Mouse (Mus musculus): ENCODE results near the gene Lrch1.

Lrch1 gene

DNA sequence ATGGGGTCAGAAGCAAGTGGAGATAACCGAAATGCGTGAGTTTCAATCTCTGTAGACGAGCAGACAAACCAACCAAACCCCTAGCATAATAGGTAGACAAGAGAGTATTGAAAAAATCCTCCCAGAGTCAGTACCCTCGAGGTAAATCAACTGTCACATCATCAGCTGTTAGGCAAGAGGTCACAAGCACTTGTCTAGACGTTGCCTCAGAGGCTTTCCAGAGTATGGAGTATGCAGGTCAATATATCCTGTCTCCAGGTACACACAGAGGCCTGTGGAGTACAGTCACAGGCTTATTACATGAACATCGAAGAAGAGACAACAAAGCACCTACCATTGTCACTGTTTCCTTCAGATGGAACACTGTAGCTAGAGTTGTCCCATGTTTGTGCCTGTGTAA is 154.9 kb downstream of the Lrch1 start:
- DNase-seq = no peak

DNA sequence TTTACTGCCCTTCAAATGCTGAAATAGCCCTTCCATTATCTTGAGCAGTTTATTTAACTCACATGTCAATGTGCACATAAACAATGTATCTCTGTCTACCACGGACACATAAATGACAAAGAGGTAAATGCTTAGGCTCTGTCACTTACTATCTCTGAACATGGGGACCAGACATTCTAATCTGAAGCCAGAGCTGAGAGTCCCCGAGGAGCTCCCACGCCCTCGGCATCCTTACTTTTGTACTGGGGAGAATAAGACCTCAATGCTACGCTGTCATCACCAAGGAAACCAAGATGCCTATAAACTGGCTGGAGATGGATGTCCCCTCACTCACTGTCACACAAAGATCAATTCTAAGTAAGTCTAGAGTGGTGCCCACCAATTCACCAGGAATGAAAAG is 157.1 kb downstream of the Lrch1 start:
- DNase-seq = no peak

DNA sequence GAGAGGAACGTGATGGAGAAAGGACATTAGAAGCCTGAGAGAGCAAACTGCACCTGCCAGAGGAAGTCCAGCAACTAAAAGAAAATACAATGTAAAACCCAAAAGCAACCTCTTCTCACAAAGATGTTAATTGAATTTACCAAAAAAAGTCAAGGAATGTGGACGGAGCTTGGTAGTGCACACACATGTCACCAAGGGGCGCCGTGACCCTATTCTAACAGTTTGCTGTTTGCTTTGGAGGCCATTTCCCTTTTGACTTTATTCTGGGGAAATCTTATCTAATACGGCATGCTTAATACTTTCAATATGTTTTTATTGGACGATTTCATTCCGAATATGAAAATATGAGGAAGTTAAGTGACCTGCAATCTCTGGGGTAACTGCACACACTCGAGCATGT is 158.9 kb downstream of the Lrch1 start:
- DNase-seq = no peak

DNA sequence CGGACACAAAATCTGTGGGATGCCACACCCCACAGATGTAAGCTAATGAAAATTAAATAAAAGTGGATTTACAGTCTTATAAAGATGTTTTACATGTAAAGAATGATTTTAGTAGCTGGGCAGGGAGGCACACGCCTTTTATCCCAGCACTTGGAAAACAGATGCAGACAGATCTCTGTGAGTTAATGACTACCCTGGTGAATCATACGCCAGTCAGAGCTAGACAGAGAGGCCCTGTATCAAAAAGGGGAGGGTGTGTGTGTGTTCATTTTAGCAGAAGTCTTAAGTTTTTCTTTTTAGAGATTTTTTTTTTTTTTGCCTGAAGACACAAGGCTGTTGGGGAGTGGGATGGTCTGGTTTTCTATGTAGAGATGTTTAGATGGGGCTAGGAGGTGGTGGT is 160.0 kb downstream of the Lrch1 start:
- DNase-seq = no peak

DNA sequence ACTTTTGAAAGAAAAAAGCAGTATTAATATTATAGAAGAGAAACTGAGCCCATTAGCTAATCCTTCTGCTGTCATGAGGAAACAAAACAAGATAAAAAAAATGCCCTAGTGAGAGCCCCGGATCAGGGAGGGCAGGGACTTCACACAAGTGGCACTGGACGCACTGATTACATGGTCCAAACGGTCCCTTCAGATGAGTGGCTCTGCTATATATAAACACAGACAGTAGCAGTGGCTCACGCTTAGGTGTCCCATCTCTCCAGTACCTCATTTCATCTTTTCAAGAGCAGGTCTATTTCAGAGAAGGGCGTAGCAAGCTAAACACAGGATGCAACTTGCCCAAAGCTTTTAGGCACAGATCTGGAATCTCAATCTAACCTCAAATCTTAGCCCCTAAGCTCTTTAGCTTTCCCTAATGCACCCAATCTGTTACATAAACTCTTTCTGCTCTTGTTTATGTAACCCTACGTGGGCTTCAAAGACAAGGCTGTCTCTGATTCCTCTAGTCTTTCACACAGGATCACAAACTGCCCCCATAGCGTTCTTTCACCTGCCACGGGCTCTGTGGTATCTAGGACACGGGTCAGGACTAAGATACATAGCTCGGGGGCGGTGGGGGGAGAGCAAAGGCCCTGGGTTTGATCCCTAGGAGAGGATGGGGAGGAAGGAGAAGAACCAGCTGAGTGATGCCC is 163.3 kb downstream of the Lrch1 start:
- no peak for DNase-seq

DNA sequence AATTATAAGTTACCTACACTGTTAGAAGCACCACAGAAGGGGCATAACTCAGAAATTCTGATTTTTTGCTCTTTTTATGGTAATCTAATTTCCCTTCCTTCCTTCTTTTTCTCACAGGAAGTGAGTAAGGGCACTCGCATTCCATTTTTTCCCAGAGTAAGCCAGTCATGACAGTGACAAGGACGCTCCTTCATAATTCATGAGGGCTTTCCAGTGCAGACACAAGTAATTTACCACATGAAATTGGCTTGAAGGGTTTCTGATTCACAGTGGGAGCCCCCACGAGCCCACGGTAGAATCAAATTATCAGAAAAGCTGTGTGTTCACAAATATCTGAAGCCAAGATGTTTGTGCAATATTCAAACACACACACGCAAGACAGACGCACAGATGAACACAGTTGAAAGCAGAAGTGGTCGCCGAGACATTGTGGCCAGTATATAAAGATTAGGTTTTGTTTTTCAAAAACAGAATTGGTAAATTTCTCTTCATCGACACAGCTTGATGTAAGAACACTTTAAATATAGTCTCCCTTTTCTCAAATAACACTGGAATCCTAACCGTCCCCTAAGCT is 173.5 kb downstream of the Lrch1 start:
- no peak for DNase-seq

DNA sequence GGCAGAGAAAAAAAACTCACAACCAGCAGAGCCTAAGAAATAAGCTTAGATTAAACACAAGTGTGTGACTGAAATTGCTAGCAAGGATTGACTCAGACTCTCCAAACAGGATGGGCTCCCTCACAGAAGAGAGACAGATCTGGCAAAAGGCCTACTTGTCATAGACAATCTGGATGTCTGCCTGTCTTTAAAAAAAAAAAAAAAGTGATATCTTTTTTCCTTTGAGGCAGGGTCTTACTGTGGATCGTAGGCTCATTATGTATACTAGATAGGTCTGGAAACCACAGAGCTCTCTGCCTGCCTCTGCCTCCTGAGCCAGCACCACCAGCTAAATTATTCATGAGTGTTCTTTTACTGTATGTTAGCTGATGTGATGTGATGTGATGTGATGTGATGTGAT is 179.8 kb downstream of the Lrch1 start:
- DNase-seq = no peak

DNA sequence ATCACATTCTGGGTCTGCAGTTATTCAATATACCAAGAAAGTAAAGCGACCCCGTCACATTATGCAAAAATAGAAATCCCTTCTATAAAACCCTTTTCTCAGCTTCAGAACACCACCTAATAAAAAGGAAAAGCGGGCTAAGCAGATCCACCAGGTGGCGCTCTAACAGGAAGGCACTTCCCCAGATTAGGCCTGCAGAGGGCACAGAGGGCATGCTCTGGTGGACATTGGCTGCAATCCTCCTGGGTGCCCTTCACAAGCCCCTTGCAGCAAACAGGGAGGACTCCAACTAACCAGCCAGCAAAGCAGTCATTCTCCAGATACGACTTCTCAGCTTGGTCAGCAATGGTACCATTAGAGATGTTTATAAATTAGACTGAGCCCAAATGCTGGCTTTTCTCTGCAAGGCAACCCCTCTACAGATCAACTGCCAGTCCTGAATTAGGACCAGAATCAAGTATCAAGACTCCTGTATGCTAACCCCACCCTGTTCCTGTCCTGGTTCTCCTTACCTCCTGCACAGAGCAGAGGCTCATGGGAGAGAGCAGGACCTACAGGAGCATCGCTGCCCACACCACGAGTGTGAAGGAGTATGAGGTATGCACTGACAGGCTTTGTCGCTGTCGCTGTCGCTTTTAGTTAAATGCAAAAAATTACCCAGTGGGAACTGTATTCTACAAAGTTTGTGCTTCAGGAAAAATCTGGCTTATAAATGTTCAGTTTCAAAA is 183.3 kb downstream of the Lrch1 start:
- DNase-seq = peak; percentile 61

DNA sequence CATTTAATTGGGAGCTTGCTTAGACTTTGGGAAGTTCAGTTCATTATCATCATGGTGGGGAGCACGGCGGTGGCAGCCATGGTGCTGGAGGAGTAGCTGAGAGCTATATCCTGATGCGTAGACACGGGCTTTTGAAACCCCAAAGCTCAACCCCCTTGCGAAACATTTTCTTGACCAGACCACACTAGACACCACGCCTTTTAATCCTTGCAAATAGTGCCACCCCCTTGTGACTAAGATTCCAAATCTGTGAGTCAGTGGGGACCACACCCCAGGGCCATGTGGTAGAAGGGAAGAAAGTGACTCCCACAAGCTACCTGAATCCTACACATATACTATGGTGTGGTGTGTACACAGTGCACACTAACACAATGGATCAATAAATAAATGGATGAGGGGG is 210.8 kb downstream of the Lrch1 start:
- DNase-seq = no peak

DNA sequence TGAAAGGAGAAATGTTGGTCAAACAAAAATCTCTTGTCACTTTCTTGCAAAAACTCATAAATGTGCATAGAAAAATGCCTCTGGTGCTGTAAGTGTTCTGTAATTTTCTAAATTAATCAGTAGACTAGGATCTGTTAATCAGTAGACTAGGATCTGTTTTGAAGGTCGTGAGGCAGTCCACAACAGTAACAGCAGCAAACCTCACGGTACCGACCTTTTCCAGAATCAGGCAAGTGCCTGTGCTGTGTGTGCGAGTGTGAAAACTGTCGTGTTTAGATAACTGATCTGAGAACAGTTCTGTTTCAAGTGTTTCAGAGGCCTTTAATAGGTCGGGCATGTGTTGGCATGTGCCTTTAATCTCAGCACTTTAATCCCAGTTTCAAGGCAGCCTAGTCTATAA is 212.2 kb downstream of the Lrch1 start:
- DNase-seq = no peak

DNA sequence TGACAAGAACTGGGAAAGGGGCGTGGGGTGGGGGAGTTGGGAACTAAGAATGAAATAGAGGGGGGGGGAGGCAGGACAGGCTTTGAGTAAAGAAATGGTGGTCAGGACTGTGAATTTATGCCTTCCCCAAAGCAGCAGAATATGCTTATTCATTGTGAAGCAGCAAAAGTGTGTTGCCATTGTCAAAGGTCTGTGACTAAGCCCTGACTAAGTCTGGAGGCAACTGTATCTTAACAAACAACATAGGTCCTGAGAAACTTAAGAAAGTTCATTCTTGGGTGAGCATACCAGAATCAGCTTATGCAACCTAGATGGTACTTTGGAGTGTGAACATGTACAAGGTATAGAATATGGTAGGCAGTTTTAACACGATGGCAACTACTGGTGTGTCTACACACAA is 214.3 kb downstream of the Lrch1 start:
- DNase-seq = no peak

DNA sequence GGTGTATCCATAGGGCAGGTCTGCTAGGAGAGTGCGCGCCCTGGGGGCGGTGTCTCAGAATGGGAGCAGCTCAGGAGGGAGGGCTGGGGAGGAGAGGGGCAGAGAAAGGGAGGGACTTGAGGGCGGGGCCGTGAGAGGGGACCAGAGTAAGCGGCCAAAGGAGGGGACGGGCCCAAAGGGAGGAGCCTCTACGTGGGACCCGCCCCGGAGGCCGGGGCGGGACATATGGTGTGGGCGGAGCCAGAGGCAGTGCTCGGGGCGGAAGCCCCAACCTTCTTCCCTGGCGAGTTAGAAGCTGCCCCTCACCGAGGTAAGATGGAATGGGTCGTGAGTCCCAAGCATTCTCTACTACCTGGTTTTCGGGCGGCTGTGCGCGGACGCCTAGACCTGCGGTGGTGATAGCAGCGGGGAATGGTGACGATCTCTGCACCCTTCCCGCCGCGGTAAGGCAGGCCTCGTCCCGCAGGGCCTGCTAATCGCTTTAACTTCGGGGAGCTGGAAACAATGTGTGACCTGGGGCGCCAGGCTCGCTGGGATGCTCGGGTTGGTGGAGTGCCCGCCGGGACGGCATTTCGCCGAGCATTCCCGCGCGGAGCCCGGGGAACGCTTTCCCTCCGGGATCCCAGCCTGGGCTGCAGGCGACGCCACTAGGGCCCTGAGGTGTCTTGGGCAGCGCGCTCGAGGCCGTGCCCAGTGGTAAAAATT is 215.4 kb downstream of the Lrch1 start, which contains the start of gene Esd:
TSS of gene Esd (plus strand) at position 219 of the 705 bp plus-strand sequence.
- peak; percentile 86 for DNase-seq

DNA sequence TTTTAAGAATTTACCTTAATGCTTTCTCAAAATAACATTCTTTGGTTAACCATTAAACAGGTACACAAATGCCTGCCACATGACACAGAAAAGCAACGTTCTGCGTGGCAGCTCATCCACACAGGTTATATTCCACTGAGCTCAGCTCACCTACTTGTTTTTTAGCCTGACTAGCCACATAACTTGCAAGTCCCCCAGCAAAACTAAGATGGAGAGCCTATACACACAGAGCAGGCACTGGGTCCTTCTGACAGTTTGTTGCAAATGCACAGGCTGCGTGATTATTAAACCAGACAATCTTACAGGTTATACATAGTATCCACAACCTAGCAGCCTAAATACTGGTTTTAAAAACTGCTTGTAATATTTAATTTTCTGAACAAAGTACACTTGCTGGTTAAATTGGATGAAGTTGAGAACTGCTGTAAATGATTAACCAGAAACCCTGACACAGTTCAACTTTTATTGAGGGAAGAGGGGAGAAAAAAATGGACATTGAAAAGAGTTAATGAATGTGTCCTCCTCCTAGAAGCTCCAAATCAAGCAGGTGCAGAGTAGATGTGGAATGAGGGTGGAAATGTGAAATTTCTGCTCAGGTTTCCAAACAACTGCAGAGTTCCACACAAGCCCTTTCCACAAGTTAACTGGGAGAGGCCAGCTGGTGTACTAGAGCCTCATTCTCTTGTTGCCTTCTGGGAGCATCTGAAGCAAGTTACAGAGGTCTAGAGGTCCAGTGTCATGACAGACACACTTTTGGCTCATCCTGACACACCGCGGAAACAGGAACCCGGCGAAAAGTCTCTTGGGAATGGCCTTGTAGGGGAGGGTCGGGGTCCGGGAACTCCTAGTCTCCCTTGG is 216.2 kb downstream of the Lrch1 start:
- DNase-seq = no peak

DNA sequence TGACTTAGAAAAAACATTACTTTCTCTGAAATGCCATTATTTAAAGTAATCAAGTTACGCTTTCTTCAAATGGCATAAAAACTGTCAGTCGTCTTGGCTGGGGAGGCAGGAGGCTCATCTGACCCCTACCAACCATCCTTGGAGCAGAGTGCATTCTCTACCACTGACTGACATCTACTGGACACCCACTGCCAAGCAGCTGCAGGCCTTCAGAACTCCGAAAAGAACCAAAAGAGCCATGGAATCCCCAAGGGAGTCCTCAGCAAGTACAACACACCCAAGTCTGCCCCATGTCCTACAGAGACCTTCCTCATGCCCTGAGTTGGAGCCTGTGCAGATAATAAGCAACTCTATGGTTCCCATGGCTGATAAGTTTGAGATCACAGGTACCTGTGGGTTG is 224.1 kb downstream of the Lrch1 start:
- no peak for DNase-seq

DNA sequence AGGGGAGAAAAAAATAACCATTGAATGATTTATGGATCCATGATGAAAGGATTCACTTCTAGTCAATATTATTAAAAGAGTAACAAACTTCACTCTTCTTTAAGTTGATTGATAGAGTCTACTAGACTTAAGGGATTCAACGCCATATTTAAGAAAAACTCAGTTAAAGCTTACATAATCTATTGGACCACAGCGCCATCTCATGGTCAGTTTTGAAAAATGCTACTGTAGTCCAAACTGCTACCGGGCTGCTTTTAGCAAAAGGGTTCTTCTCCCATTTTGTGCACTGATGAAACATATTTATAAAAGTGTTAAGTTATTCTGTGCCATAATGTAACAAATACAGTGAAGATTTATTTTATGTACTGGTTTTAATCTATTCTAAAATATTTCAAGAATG is 238.6 kb downstream of the Lrch1 start:
- DNase-seq = no peak
